Mouse (Mus musculus) liver, embryonic 16.5 days (tissue): ENCODE data around the gene Samd4b. TPM values are rescaled to one million over a fixed set of nuclear protein-coding genes. Genes with fewer than 3 reads are reported as not detected.

Source experiments
- ATAC-seq: fragments of 200-750 bp; cut with Nextera tagmentation; 2 replicates; pipeline ENCODE4 v1.8.0; 2017; ENCODE audit warnings: low read depth, mild to moderate bottlenecking, moderate number of reproducible peaks, moderate library complexity
- H3K27ac ChIP-seq: fragments of 300-500 bp; sonication (generic); 2 replicates; pipeline ENCODE4 v1.5.1; 2014; ENCODE audit warnings: mild to moderate bottlenecking, low read length
- H3K27me3 ChIP-seq: fragments of 300-500 bp; sonication (generic); 2 replicates; pipeline ENCODE4 v1.6.1; 2014; ENCODE audit warnings: low read depth, low read length, mixed read lengths; ENCODE audit not compliant: control insufficient read depth, insufficient read depth
- H3K36me3 ChIP-seq: fragments of 300-500 bp; sonication (generic); 2 replicates; pipeline ENCODE4 v1.6.1; 2014; ENCODE audit warnings: mild to moderate bottlenecking; ENCODE audit not compliant: control insufficient read depth, insufficient read depth
- H3K4me1 ChIP-seq: fragments of 300-500 bp; sonication (generic); 2 replicates; pipeline ENCODE4 v1.6.1; 2014; ENCODE audit warnings: low read depth, low read length, mixed read lengths; ENCODE audit not compliant: control insufficient read depth
- H3K4me2 ChIP-seq: fragments of 300-500 bp; sonication (generic); 2 replicates; pipeline ENCODE4 v1.6.1; 2014; ENCODE audit warnings: low read depth, low read length, mixed read lengths
- H3K4me3 ChIP-seq: fragments of 300-500 bp; sonication (generic); 2 replicates; pipeline ENCODE4 v1.5.1; 2014; ENCODE audit warnings: low read depth, mild to moderate bottlenecking, low read length
- H3K9ac ChIP-seq: fragments of 300-500 bp; sonication (generic); 2 replicates; pipeline ENCODE4 v1.6.1; 2014; ENCODE audit warnings: low read depth, low read length
- H3K9me3 ChIP-seq: fragments of 300-500 bp; sonication (generic); replicated peaks from 2 replicates; pipeline ENCODE4 v1.6.1; 2016; ENCODE audit warnings: low read length; ENCODE audit not compliant: control insufficient read depth
- WGBS: fragments of 180-500 bp; shearing (Covaris S2); extraction: QIAGEN DNeasy Blood & Tissue Kit; methylation state at CpG from one replicate; pipeline ENCODE4 v1.1.7; 2014; ENCODE audit not compliant: insufficient replicate concordance; 5-methylcytosine and 5-hydroxymethylcytosine counted together
- polyA plus RNA-seq: library from polyadenylated mRNA; unstranded; fragments of >200 nt; fragmentation: Nextera tagmentation; extraction: Ambion mirVana; gene quantifications from 2 replicates; pipeline ENCODE4 v1.2.1, GENCODE M21; 2015

The Samd4b gene
- polyA plus RNA-seq, 1 experiment from 2014 or later, result 3.5 TPM

GRCm38 (mm10) chr7:28570982-28571682, 26.8 kb downstream of the Samd4b start:
- no peaks in the 10 kb centered on the region for H3K27me3 ChIP-seq
- no peak overlapping the region for H3K4me3 ChIP-seq
- no peak overlapping the region for H3K27ac ChIP-seq
- no peak for ATAC-seq
- H3K4me1 ChIP-seq, result peaks cover 56% of the 10 kb centered on the region
- no peak overlapping the region for H3K4me2 ChIP-seq
- 57% methylated on average over 5 of the region's 5 CpGs for WGBS
- no peaks in the 10 kb centered on the region for H3K9me3 ChIP-seq
- no peak overlapping the region for H3K9ac ChIP-seq
- peaks cover 20% of the 10 kb centered on the region for H3K36me3 ChIP-seq

- Histone ChIP-seq H3K4me1 (peaks cover 49% of the 10 kb centered on the region), H3K9ac (no peak overlapping the region), H3K4me2 (no peak overlapping the region), H3K27ac (no peak overlapping the region), H3K36me3 (peaks cover 23% of the 10 kb centered on the region), H3K4me3 (no peak overlapping the region), H3K9me3 (no peaks in the 10 kb centered on the region), H3K27me3 (no peaks in the 10 kb centered on the region)
- WGBS, result 68% methylated on average over 12 of the region's 12 CpGs
- no peak; the same call in 1 of the 2 replicates for ATAC-seq
Measured at GRCm38 (mm10) chr7:28570291-28570981, 27.5 kb downstream of the Samd4b start.

- H3K27ac ChIP-seq, result no peak overlapping the region
- ATAC-seq, result no peak; the same call in 1 of the 2 replicates
Measured at GRCm38 (mm10) chr7:28568253-28568652, 29.7 kb downstream of the Samd4b start.

GRCm38 (mm10) chr7:28567539-28567938, 30.4 kb downstream of the Samd4b start:
- ATAC-seq, result no peak
- no peak overlapping the region for H3K4me2 ChIP-seq
- no peak overlapping the region for H3K27ac ChIP-seq
- no peaks in the 10 kb centered on the region for H3K9me3 ChIP-seq
- H3K4me1 ChIP-seq, result peaks cover 20% of the 10 kb centered on the region
- WGBS, result 50% methylated on average over 4 of the region's 4 CpGs
- H3K4me3 ChIP-seq, result no peak overlapping the region
- peaks cover 43% of the 10 kb centered on the region for H3K36me3 ChIP-seq
- no peak overlapping the region for H3K9ac ChIP-seq
- no peaks in the 10 kb centered on the region for H3K27me3 ChIP-seq

More at GRCm38 (mm10) chr7:28568253-28568652, 29.7 kb downstream of the Samd4b start:
- Histone ChIP-seq H3K4me1 (peaks cover 27% of the 10 kb centered on the region), H3K36me3 (peaks cover 42% of the 10 kb centered on the region), H3K9me3 (no peaks in the 10 kb centered on the region), H3K4me3 (no peak overlapping the region), H3K27me3 (no peaks in the 10 kb centered on the region), H3K9ac (no peak overlapping the region), H3K4me2 (no peak overlapping the region)

- ATAC-seq, result no peak
- H3K4me2 ChIP-seq, result no peak overlapping the region
- H3K9ac ChIP-seq, result no peak overlapping the region
- peaks cover 51% of the 10 kb centered on the region for H3K36me3 ChIP-seq
- H3K27ac ChIP-seq, result no peak overlapping the region
- no peak overlapping the region for H3K4me3 ChIP-seq
- peaks cover under 1% of the 10 kb centered on the region for H3K4me1 ChIP-seq
- no peaks in the 10 kb centered on the region for H3K9me3 ChIP-seq
- 67% methylated on average over 5 of the region's 5 CpGs for WGBS
- no peaks in the 10 kb centered on the region for H3K27me3 ChIP-seq
Measured at GRCm38 (mm10) chr7:28565407-28565806, 32.5 kb downstream of the Samd4b start.

GRCm38 (mm10) chr7:28562951-28563350, 35.0 kb downstream of the Samd4b start:
- no peak overlapping the region for H3K4me3 ChIP-seq
- 84% methylated on average over 13 of the region's 13 CpGs for WGBS
- peaks cover 1% of the 10 kb centered on the region; the same call in 1 of the 2 replicates for H3K4me1 ChIP-seq
- no peak overlapping the region for H3K27ac ChIP-seq
- no peak overlapping the region for H3K9ac ChIP-seq
- H3K9me3 ChIP-seq, result no peaks in the 10 kb centered on the region
- no peaks in the 10 kb centered on the region for H3K27me3 ChIP-seq
- no peak for ATAC-seq
- H3K36me3 ChIP-seq, result peaks cover 51% of the 10 kb centered on the region
- H3K4me2 ChIP-seq, result no peak overlapping the region

GRCm38 (mm10) chr7:28562371-28562770, 35.6 kb downstream of the Samd4b start:
- peaks cover 46% of the 10 kb centered on the region for H3K36me3 ChIP-seq
- H3K27ac ChIP-seq, result no peak overlapping the region
- ATAC-seq, result no peak
- no peak overlapping the region for H3K4me2 ChIP-seq
- 83% methylated on average over 13 of the region's 13 CpGs for WGBS
- H3K4me3 ChIP-seq, result no peak overlapping the region
- H3K9me3 ChIP-seq, result no peaks in the 10 kb centered on the region
- H3K9ac ChIP-seq, result no peak overlapping the region
- no peaks in the 10 kb centered on the region for H3K27me3 ChIP-seq
- peaks cover 4% of the 10 kb centered on the region; the same call in 1 of the 2 replicates for H3K4me1 ChIP-seq

- Histone ChIP-seq H3K9me3 (no peaks in the 10 kb centered on the region), H3K36me3 (peaks cover 42% of the 10 kb centered on the region), H3K27me3 (no peaks in the 10 kb centered on the region), H3K4me1 (peaks cover 4% of the 10 kb centered on the region; the same call in 1 of the 2 replicates), H3K4me2 (no peak overlapping the region), H3K9ac (no peak overlapping the region), H3K27ac (no peak overlapping the region), H3K4me3 (no peak overlapping the region)
- ATAC-seq, result no peak
- 87% methylated on average over 11 of the region's 11 CpGs for WGBS
Measured at GRCm38 (mm10) chr7:28561967-28562366, 36.0 kb downstream of the Samd4b start.

GRCm38 (mm10) chr7:28560856-28561255, 37.1 kb downstream of the Samd4b start:
- H3K9ac ChIP-seq, result no peak overlapping the region
- H3K9me3 ChIP-seq, result no peaks in the 10 kb centered on the region
- H3K27me3 ChIP-seq, result no peaks in the 10 kb centered on the region
- peaks cover 4% of the 10 kb centered on the region; the same call in 1 of the 2 replicates for H3K4me1 ChIP-seq
- WGBS, result 78% methylated on average over 10 of the region's 10 CpGs
- no peak overlapping the region for H3K27ac ChIP-seq
- no peak overlapping the region for H3K4me2 ChIP-seq
- H3K36me3 ChIP-seq, result peaks cover 33% of the 10 kb centered on the region
- H3K4me3 ChIP-seq, result no peak overlapping the region
- no peak for ATAC-seq
